8 mouse cellular contexts compared by ENCODE assay signal in genomic region chr2:62440802-62441544, GRCm38 (mm10). TPM values are rescaled to one million over a fixed set of nuclear protein-coding genes. Genes with fewer than 3 reads are reported as not detected.
DNase-seq lines count a peak whose midpoint lies in the region; ATAC-seq and TF ChIP-seq lines count a peak whose summit lies in the region.

No protein-coding gene starts in this region.

- intact Hi-C loops in left cerebral cortex, adult 2 months (cut with DNase I) = no loop called here

- H3K4me1 ChIP-seq in heart, embryonic 16.5 days (ENCODE audit: control insufficient read depth, insufficient read depth, low read length) = no peaks in the 10 kb centered on the region
- peaks cover 10% of the 10 kb centered on the region; the same call in 1 of the 2 replicates for H3K4me1 ChIP-seq in liver, embryonic 15.5 days (replicated peaks)

- ATAC-seq in heart, embryonic 16.5 days (replicated peaks; ENCODE audit: extremely low read depth, insufficient read depth, low FRiP score) = peak; percentile 90
- ATAC-seq in liver, embryonic 15.5 days (ENCODE audit: insufficient read depth) = peak; percentile 89

- peak; percentile 3 for DNase-seq in adrenal gland, adult 2 months
- no peak for DNase-seq in adrenal gland, adult 8-10 months
- DNase-seq in c-Kit-positive CD71-positive TER-119-positive erythroid progenitor cells, embryonic 14.5 days (ENCODE audit: low spot score) = peak; percentile 59
- peak; percentile 33 to 46 for DNase-seq in spleen, postnatal 14 days (ENCODE audit: low spot score in 2 of 2)
- DNase-seq in adipocyte (ENCODE audit: low spot score) = no peak
- no peak for DNase-seq in left cerebral cortex, adult 2 months (ENCODE audit: extremely low spot score in 1 of 2, low spot score in 2 of 2)

- no peaks in the 10 kb centered on the region for H3K9me3 ChIP-seq in heart, embryonic 16.5 days (replicated peaks; ENCODE audit: control insufficient read depth, low read length)
- H3K9me3 ChIP-seq in liver, embryonic 15.5 days (replicated peaks) = no peaks in the 10 kb centered on the region

- peak overlapping the region; percentile 47 for H3K4me2 ChIP-seq in heart, embryonic 16.5 days (ENCODE audit: low read depth, low read length)
- H3K4me2 ChIP-seq in liver, embryonic 15.5 days = peak overlapping the region; percentile 65

- peak overlapping the region; percentile 39 for H3K4me3 ChIP-seq in heart, embryonic 16.5 days (ENCODE audit: low read length)
- peak overlapping the region; percentile 57 for H3K4me3 ChIP-seq in liver, embryonic 15.5 days (replicated peaks)
- H3K4me3 ChIP-seq in left cerebral cortex, adult 2 months = no peak overlapping the region

- no peak overlapping the region for H3K27ac ChIP-seq in heart, embryonic 16.5 days (ENCODE audit: low read length)
- 0 out of 2 replicates have a peak overlapping the region, but pooled peaks have one; percentile 19 for H3K27ac ChIP-seq in liver, embryonic 15.5 days (replicated peaks)
- no peak overlapping the region for H3K27ac ChIP-seq in left cerebral cortex, adult 2 months

- no peak overlapping the region for H3K9ac ChIP-seq in heart, embryonic 16.5 days (ENCODE audit: low read length)
- no peak overlapping the region for H3K9ac ChIP-seq in liver, embryonic 15.5 days

- H3K27me3 ChIP-seq in heart, embryonic 16.5 days (ENCODE audit: control insufficient read depth, insufficient read depth, low read length) = no peaks in the 10 kb centered on the region
- no peaks in the 10 kb centered on the region for H3K27me3 ChIP-seq in liver, embryonic 15.5 days

- TF ChIP-seq CTCF in left cerebral cortex, adult 2 months (IDR thresholded peaks at IDR 0.05) = no peak

- 33% methylated on average over 13 of the region's 13 CpGs for WGBS in heart, embryonic 16.5 days
- 14% methylated on average over 13 of the region's 13 CpGs for WGBS in liver, embryonic 15.5 days (ENCODE audit: insufficient replicate concordance)

- H3K36me3 ChIP-seq in heart, embryonic 16.5 days (ENCODE audit: control insufficient read depth, insufficient read depth) = no peaks in the 10 kb centered on the region
- H3K36me3 ChIP-seq in liver, embryonic 15.5 days (replicated peaks) = no peaks in the 10 kb centered on the region

RNA-seq across cellular contexts. Expression of gene Dpp4, which starts 28.9 kb away (rescaled TPM):
- total RNA-seq in adrenal gland, adult 2 months (2021) = 1 to 10 TPM; 3.1 to 3.5 TPM
- polyA plus RNA-seq in adrenal gland, adult 2 months (2012; rRNA removed) = 0.31 and 0.35 TPM in 2 replicates
- 1 to 10 TPM; 1.3 to 3.5 (median 2.3) TPM for total RNA-seq in adrenal gland, adult 8-10 months (2022)
- polyA plus RNA-seq in heart, embryonic 16.5 days (2015; fragmentation: Nextera tagmentation; extraction: Ambion mirVana) = 21.2 and 24.4 TPM in 2 replicates
- polyA plus RNA-seq in liver, embryonic 15.5 days (2015; fragmentation: Nextera tagmentation; extraction: Ambion mirVana) = 4.5 and 6.5 TPM in 2 replicates
- total RNA-seq in left cerebral cortex, adult 2 months (2021) = 1 to 10 TPM; 1.4 to 4.6 TPM

RNA-seq across cellular contexts. Expression of gene Gcg, which starts 42.5 kb away (rescaled TPM):
- not detected for total RNA-seq in adrenal gland, adult 2 months (2021)
- polyA plus RNA-seq in adrenal gland, adult 2 months (2012; rRNA removed) = not detected in 2 replicates
- total RNA-seq in adrenal gland, adult 8-10 months (2022) = not detected
- not detected in 2 replicates for polyA plus RNA-seq in heart, embryonic 16.5 days (2015; fragmentation: Nextera tagmentation; extraction: Ambion mirVana)
- not detected in 2 replicates for polyA plus RNA-seq in liver, embryonic 15.5 days (2015; fragmentation: Nextera tagmentation; extraction: Ambion mirVana)
- under 1 TPM in 1 of 2 experiments, not detected in 1; 0.50 TPM for total RNA-seq in left cerebral cortex, adult 2 months (2021)

Comparison
In these comparisons a context has a peak if more than half of its experiments do, and no peak if none do; other contexts are left out.
1. DNase-seq: peak in adrenal gland, adult 2 months (single experiment), c-Kit-positive CD71-positive TER-119-positive erythroid progenitor cells, embryonic 14.5 days (single experiment) and spleen, postnatal 14 days (2 of 2); none in adrenal gland, adult 8-10 months (single experiment), adipocyte (single experiment) and left cerebral cortex, adult 2 months (0 of 2).